Mouse (Mus musculus): ENCODE measurements at regions not wholly inside any gene's neighbourhood (a gene's known extent, or its start where the extent isn't known, plus 50 kb on each side); places are given as distances from the start of the nearest gene placed in this dataset.
"Not testable (repeated sequence)": the region's sequence is repeated elsewhere in the genome, so short reads cannot be mapped to it uniquely, and the experiment has no call there.

DNA sequence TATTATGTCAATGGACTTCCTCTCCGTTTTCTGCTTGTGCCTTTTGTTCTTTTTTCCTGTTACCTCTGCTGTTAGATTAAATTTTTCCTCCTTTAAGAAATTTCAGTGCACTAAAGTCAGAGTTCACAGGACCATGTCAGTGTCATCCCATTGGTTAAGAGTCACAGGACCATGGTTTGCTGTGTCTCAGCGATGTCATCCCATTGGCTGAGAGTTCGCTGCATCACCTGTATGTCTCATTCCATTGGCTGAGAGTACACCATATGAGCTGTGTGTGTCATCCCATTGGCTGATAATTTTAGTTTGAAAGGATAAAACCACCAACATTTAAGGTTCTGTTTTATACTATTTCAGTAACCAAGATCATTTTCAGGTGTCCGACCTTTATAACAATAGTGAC, 50.7 kb upstream of the Jade1 start:
- no peak for DNase-seq (ENCODE audit: low read depth, low spot score)

DNA sequence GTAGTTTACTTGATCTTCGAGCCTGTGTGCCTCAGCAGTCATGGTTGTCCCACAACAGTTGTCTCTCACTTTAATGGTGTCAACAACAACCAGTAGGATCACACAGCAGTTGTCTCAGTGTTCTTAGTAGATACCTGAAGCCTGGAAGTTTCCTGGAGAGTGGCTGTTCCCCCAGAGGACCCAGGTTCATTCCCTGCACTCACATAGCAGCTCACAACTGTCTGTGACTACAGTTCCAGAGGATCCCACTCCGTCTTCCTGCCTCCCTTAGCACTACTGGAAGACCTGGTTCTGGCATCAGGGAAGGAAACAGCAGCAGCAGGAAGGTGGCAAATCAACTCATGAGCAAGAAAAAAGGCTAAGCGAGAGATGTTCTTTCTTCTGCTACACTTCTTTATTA, 53.4 kb upstream of the Jade1 start:
- no peak for DNase-seq (ENCODE audit: low read depth, low spot score)

DNA sequence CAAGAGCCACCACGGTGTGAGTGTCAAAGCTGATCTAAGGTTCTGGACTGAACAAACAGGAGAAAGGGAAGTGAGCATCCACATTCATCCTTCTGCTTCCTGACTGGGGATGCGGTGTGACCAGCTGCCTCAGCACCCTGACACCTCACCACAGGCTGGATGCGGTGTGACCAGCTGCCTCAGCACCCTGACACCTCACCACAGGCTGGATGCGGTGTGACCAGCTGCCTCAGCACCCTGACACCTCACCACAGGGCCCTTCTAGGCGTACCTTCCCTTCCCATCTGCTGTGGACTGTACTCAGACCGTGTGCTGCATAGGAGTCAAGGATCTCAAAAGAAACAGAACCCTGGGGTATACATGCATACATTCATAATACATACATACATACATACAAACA, 53.9 kb upstream of the Jade1 start:
- not testable (repeated sequence) for DNase-seq (ENCODE audit: low read depth, low spot score)

DNA sequence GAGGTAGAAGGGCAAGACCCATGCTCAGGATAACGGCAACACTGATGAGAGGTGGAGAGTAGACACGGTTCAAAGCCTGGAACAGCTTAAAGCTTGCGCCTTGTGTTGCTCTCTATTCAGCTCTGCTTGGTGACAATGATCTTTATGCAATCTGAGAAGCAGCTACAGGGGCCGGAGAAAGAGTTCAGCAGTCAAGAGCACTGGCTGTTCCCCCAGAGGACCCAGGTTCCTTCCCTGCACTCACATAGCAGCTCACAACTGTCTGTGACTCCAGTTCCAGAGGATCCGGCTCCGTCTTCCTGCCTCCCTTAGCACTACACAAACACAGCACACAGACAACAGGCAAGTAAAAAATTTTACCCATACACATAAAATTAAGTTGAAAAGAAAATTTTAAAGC, 54.4 kb upstream of the Jade1 start:
- DNase-seq (ENCODE audit: low read depth, low spot score): no peak

DNA sequence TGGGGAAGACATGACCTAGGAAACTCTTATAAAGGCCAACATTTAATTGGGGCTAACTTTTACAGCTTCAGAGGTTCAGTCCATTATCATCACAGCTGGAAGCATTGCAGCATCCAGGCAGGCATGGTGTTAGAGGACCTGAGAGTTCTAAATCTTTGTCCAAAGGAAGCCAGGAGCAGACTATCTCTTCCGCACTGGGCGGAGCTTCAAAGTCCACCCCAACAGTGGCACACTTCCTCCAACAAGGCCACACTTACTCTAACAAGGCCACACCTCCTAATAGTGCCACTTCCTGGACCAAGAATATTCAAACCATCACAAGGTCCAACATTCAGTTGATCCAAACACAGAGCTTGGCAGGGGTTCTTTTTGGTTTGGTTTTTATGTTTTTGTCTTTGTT, 55.9 kb upstream of the Jade1 start:
- DNase-seq (ENCODE audit: low read depth, low spot score): no peak

DNA sequence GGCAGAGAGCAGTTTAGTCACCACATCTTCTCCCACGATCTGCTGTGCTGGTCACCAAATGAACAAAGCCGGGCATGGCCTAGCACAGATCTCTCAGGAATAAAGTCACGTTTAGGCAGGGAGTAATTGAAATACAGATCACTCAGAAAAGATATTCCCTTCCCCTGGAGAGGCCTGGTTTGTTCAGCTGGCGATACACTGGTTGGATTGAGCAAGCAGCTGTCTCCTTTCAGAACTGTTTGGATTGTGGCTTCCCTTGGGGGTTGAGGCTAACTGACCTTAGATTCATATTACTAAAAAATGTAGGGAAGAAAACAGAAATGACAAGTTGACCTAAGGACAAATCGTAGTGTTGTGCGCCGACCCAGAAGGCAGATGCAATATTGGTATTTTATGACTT, 56.7 kb upstream of the Jade1 start:
- DNase-seq (ENCODE audit: low read depth, low spot score): no peak

DNA sequence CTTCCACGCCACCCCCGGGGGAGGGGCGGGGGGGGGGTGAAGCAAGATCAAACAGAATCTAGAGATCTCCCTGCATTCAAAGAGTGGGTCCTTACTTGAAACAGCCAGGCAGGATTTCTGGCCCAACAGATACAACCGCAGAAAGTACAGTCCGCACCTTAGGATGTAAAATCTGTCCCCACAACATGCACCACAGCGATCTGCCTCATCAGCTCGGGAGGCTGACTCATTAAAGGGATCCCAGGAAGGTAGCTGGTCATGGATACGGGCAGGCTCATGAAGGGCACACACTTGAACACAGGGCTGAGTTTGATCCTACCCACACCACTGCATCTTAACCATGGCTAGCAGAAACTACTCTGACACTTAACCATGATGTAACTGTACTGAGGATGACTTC, 57.8 kb upstream of the Jade1 start:
- DNase-seq (ENCODE audit: low read depth, low spot score): no peak

DNA sequence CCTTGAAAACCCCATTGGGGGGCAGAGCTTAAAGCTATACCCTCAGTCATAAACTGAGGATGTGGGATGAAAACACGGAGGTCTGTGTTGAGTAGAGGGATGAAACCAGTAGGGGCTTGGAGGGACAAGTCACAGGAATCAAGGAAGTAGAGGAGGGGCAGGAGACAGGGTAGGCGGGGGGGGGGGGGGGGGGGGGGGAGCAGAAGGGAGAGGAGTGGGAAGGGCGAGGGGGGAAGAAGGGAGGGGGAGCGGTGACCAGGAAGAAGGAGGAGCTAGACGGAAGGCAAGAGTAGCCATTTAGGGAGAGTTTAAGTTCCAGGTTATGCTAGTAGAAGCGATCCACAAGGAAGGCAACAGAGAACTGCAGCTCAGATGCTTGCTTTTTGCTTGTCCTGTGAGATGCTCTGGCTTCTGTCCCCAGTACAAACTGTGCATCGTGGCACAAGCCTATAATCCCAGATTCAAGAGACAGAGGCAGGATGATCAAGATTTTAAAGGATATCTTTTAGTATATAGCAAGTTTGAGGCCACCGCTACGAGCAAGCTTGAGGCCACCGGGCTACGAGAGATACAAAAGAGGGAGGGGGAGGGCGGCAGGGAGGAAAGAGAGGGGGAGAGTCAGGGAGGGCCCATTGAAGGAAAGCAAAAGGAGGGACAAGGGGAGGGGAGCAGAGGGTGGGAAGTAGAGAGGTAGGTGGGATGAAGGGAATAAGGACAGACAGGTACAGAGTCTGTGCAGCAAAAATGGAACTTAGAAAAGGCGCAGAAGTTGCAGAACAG, 58.4 kb upstream of the Jade1 start:
- DNase-seq (ENCODE audit: low read depth, low spot score): peak; percentile 84

DNA sequence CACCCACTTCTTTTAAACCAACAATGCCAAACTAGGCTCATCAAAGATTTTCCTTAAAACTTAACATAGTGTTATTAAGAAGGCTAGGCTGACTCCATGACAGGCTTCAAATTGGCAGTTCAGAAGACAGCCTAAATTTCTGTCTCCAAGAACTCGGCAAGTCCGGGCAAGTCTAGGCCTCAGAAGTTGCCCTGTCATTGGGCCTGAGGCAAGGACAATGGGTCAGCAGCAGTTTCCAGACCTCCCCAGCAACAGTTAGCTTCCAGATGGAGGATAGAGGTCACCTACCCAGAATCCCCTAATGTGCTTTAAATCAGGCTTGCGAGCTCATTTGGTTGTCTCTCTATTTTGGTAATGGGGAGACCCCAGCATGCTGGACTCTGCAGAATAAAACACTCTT, 59.6 kb upstream of the Jade1 start:
- DNase-seq (ENCODE audit: low read depth, low spot score): peak; percentile 87

DNA sequence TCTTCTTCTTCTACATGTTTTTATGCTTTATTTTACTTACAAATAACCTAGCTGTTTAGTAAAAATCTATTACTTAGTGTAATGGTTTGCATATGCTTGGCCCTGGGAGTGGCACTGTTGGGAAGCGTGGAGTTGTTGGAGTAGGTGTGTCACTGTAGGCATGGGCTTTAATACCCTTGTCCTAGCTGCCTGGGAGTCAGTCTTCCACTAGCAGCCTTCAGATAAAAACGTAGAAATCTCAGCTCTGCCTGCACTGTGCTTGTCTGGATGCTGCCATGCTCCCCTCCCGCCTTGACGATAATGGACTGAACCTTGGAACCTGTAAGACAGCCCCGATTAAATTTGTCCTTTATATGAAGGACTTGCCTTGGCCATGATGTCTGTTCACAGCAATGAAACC, 60.4 kb upstream of the Jade1 start:
- DNase-seq (ENCODE audit: low read depth, low spot score): peak; percentile 77

DNA sequence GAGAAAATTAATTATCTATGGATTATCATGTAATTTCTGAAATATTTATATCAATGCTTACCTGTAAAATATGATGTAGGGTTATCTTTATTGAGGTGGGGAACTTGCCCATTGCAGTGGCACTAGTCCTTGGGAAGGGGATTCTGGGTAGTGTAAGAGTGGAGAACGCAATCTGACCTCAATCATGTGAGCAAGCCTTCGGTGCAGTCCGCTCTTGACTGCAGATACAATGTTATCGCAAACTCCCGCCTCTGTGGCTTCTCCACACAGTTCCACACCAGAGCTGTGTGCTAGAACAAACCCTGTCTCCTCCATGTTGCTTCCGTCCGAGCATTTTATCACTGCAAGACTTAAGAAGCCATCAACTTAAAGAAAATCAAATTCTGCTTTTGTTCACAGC, 62.1 kb upstream of the Jade1 start:
- peak; percentile 72 for DNase-seq (ENCODE audit: low read depth, low spot score)

DNA sequence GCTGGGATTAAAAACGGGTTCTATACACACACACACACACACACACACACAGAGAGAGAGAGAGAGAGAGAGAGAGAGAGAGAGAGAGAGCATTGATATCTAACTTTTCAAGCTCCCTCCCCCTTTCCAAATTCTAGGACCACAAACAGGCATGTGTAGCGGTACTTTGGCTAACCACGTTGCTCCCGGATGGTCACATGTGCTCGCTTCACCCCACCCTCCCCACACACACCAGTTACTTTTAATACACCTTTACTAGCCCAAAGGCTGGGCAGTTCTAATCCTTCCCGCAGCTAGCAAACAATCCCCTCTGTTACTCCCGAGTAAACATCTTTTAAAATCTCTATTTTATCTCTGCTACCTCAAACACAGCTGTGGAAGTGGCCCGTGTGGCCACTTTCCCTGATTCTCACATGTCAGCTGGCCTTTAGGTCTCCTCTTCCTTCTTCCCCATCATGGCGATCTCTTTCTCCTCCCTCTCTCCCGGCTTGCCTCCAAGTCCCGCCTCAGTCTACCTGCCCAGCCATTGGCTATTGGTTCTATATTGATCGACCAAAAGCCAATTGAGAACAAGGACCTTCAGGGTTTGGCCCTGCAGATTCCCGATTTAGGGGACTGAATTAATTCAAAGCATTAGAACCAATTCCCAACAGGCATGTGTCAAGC, 62.7 kb upstream of the Jade1 start:
- peak; percentile 92 for DNase-seq (ENCODE audit: low read depth, low spot score)

DNA sequence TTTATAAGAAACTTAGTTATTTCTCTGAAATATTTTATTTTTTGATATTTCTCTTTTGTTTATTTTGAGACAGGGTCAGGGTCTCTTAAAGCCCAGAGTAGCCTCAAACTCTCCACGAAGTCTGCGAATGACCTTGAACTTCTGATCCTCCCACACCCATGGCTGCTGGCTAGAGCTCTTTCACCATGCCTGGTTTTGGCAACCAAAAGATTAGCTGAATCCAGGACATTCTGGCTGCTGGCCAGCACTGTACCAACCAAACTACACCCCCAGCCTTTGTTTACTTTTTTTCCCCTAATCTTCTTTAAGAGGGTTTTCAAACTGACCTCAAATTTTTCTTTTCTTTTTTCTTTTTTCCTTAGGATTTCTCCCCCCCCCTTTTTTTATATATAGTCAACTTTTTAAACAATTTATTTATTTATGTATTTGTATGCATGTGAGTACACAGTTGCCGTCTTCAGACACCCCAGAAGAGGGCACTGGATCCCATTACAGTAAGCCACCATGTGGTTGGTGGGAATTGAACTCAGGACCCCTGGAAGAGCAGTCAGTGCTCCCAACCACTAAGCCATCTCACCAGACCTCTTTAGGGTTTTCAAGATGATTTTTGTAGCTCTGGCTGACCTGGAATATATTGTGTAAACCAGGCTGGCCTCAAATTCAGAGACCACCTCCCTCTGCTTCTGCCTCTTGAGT, 63.4 kb upstream of the Jade1 start:
- DNase-seq (ENCODE audit: low read depth, low spot score): peak; percentile 46

DNA sequence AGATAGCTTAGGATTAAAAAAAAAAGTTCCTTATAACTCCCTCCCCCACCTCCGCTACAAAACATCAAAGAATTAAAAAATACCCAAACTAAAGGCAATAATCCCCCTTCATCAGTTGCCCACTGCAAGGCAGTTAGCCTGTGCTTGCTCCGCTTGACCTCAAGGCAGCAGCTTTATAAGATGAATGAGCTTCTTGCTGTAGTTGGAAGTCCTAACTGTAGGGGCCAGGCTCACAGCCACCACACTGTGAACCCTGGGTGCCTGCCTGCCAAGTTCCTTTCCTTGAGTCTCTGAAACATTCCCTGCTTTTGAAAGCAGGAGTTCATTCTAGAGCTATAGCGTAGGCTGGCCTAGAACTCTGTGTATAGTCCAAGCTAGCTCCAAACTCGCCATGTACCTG, 64.3 kb upstream of the Jade1 start:
- peak; percentile 55 for DNase-seq (ENCODE audit: low read depth, low spot score)

DNA sequence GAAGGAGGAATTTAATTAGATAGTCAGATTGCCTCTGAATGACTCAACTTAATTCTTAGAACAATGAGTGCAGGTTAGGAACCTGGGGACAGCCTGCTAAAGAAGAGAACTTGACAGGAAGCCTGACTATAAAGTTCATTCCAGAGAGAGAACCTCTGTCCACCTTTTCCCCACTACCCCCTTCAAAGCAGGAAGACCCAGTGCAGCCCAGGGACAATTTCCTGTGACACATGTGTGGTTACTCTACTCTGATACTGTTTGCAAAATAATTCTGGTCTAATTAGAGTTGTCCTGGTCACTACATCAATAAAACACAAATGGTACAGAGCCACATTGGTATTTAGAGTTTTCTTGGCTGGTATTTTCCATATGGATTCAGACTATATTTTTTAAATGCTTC, 65.5 kb upstream of the Jade1 start:
- DNase-seq (ENCODE audit: low read depth, low spot score): no peak

DNA sequence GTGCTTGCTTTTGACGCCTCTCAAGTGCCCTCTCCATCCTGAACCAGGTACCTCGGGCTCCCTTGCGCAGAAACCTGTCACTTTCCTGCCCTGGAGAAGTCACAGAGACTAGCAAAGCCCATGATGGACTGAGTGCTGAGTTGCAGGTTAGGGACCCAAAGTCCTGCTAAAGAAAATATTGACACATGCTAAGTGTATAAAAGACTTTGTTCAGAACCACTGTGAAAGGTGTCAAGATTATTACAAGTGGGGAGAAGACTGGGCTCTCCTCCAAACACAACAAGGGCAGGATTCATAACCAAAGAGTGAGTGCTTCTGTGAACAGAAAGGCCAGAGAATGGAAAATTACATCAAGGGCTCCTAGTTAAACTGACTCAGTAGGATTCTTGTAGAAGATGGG, 66.0 kb upstream of the Jade1 start:
- no peak for DNase-seq (ENCODE audit: low read depth, low spot score)

DNA sequence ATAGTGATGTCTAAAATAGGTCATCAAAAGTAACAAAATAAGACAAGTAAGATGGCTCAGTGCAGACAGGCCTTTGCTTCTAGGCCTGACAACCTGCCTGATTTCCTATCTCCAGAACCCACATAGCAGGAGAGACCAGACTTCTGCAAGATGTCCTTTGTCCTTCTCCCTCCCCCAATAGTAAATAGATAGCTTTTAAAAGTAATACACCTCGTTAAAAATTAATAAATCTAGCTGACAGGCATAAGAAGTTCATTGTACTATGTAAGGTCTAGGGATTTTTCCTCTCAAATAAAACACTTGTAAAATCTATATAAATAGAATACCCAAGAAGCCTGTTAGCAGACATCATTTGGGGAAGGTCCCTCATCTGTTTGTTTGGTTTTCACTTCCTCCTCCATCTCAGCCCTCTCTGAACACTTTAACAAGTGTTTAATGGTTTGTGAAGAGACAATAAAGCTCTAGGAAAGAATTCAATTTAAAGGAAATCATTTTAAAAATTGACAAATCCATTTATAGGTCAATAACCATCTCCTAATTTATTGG, 67.2 kb upstream of the Jade1 start:
- DNase-seq (ENCODE audit: low read depth, low spot score): no peak

DNA sequence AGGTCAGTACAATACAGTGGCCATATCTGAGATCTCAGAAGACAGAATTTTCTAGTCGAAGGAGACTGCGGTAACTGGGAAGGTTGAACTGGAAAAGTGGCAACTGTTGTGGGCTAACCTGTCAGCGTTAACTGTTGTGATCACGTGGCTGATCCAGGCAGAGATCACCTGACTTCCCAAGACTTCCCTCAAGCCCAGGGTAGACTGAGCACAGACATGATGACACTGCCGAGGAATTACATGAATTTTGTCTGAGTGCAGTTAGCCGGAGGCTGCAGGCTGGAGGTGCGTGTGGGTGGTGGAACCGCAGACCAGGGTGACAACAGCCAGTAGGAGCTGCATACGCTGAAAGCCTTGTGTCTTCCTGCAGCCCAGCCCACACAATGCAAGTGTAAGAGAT, 70.6 kb upstream of the Jade1 start:
- peak; percentile 73 for DNase-seq (ENCODE audit: low read depth, low spot score)

DNA sequence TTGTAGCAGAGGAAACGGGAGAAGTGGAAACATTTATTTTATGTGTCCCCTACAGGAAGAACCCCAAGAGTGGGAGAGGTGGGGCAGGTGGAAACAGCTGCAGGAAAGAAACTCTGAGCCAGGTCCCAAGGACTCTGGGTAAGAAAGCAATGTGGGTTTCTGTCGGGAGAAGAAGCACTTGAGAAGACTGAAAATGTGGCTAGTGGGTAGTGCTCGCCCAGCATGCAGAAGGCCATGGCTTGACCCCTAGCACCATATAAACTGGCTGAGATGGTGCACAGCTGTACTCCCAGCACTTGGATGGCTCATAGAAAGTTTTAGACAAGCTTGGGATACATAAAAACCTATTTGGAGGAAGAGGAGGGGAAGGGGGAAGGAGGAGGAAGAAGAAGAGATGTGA, 71.9 kb upstream of the Jade1 start:
- no peak for DNase-seq (ENCODE audit: low read depth, low spot score)

DNA sequence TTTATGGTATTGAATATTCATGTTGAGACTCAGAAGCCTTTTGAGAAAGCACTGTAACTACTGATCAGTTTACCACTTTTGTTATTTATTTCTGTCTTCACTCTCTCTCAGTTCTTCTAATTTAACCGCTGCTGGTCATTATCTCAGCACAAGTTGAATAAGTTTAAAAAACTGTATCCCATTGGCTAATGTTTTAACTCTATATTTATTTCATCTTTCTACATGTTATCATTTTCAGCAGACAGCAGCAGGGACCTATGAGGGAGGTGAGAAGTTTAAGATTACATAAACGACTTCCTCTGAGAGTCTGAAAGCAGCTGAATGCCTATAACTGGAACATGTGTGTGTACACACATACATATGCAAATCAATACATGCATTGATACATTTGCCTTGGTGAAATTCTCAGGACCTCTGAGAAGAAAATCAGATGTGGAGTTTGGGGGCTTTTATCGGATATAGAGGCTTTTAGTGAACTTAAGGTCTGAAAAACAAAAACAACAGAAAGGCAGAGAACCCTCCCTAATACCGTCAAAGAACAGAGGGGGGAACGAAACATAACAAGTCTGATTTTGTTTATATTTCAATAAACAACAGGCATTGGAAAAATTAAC, 72.5 kb upstream of the Jade1 start:
- DNase-seq (ENCODE audit: low read depth, low spot score): no peak

DNA sequence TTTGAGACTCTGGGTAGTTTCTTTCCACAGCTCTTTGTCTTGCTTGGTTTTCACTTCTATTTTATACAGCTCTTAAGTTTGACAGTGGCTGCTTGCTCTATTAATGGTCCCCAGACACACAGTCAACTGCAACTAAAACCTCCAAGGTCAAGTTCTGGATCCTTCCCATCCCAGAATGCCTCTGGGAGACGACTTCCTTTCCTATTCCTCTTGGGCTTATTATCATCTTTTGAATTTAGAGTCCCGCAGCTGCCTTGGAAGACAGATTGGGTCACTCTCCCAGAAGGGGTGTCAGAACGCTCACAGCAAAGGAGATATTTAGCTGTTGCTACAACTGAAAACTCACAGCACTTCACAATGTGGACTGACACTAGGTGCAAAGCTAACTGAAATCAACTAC, 75.3 kb upstream of the Jade1 start:
- no peak for DNase-seq (ENCODE audit: low read depth, low spot score)

DNA sequence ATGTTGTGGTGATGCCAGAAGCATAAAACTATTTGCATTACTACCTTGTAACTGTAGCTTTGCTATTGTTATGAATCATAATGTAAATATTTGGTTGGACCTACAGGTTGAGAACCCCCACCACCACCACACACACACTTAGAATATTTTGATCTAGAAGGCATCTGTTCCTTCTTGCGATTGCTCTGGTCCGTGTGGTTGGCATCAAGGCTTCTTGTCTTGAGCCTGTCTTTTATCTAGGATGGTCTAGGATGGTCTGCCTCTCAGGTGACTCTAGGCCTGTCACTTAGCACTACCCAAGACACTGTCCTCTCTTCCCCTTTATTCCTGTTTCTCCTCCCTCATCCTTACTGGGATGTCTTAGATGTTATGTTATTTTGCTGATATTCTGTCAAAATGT, 76.6 kb upstream of the Jade1 start:
- DNase-seq (ENCODE audit: low read depth, low spot score): no peak
